ENCODE assay signal across 14 mouse cellular contexts in genomic region chr12:85640852-85641563, GRCm38 (mm10). TPM values are rescaled to one million over a fixed set of nuclear protein-coding genes. Genes with fewer than 3 reads are reported as not detected.
DNase-seq lines count a peak whose midpoint lies in the region; ATAC-seq lines count a peak whose summit lies in the region.
"Had no signal": no experiment of that assay in that cellular context is flagged by ENCODE, and none has a peak within 500 bp of the region (broad histone marks: within the 10 kb centered on the region; RNA-seq: fewer than 3 reads in every experiment).

No protein-coding gene starts in this region.

- no peaks in the 10 kb centered on the region for H3K27me3 ChIP-seq in heart, embryonic 13.5 days (replicated peaks)
- H3K27me3 ChIP-seq: kidney, embryonic 15.5 days; limb, embryonic 15.5 days had no signal

- H3K27ac ChIP-seq in heart, embryonic 13.5 days (replicated peaks) = peak overlapping the region; percentile 41
- H3K27ac ChIP-seq: kidney, embryonic 15.5 days; limb, embryonic 15.5 days had no signal

- H3K36me3 ChIP-seq in heart, embryonic 13.5 days = peaks cover 29% of the 10 kb centered on the region

- intact Hi-C loops in heart, postnatal 36 days (cut with DNase I) = loop anchor here (2.0 kb wide), 1 partner anchor 42 kb away; the partner anchor contains the start of gene Jdp2

- no peaks in the 10 kb centered on the region for H3K9me3 ChIP-seq in heart, embryonic 13.5 days
- H3K9me3 ChIP-seq: kidney, embryonic 15.5 days; limb, embryonic 15.5 days had no signal

- H3K4me1 ChIP-seq in heart, embryonic 13.5 days = peaks cover 46% of the 10 kb centered on the region

- H3K4me3 ChIP-seq in heart, embryonic 13.5 days = no peak overlapping the region
- H3K4me3 ChIP-seq: kidney, embryonic 15.5 days; limb, embryonic 15.5 days had no signal

- H3K9ac ChIP-seq in heart, embryonic 13.5 days = no peak overlapping the region
- H3K9ac ChIP-seq: kidney, embryonic 15.5 days; limb, embryonic 15.5 days had no signal

- 45% methylated on average over 10 of the region's 10 CpGs for WGBS in heart, embryonic 13.5 days

- ATAC-seq in heart, embryonic 13.5 days (ENCODE audit: extremely low read depth, insufficient number of reproducible peaks, low FRiP score, low TSS enrichment) = peak; percentile 42; the same call in 1 of the 2 replicates

- H3K4me2 ChIP-seq in heart, embryonic 13.5 days = no peak overlapping the region
- H3K4me2 ChIP-seq: kidney, embryonic 15.5 days; limb, embryonic 15.5 days had no signal

- peak; percentile 44 to 53 for DNase-seq in heart, adult 18-20 months
- no peak for DNase-seq in heart, postnatal 36 days
- peak; percentile 30 for DNase-seq in CD4-positive, CD25-positive, alpha-beta regulatory T cell, adult 2 months (ENCODE audit: low read depth, low spot score)
- DNase-seq in lung, postnatal 36 days = peak; percentile 59
- DNase-seq in left cerebral cortex, adult 8-10 months (ENCODE audit: low spot score in 2 of 2) = no peak
- no peak for DNase-seq in kidney, adult 11 months
- no peak for DNase-seq in yolk sac, embryonic 10.5 days (ENCODE audit: low spot score)
- DNase-seq: adrenal gland, adult 8-10 months; B cell, adult 2 months; right cerebral cortex, postnatal 14 days had no signal

RNA-seq across cellular contexts. Expression of gene Jdp2, which starts 42.2 kb away (rescaled TPM):
- total RNA-seq in heart, adult 18-20 months (2021) = 10 to 100 TPM; 14.8 to 16.5 TPM
- total RNA-seq in heart, postnatal 36 days (2021) = 1 to 10 TPM; 8.7 to 9.0 TPM
- 0.20 and 0.47 TPM in 2 replicates for polyA plus RNA-seq in heart, embryonic 13.5 days (2015; fragmentation: Nextera tagmentation; extraction: Ambion mirVana)
- 10 to 100 TPM; 49.9 to 67.7 (median 55.7) TPM for total RNA-seq in left cerebral cortex, adult 8-10 months (2022)

RNA-seq across cellular contexts. Expression of gene Batf, which starts 45.5 kb away (rescaled TPM):
- total RNA-seq in heart, adult 18-20 months (2021) = 1 to 10 TPM; 1.1 to 1.9 TPM
- total RNA-seq in heart, postnatal 36 days (2021) = 1 to 10 TPM in 1 of 2 experiments, under 1 TPM in 1; 0.64 to 1.2 TPM
- 5.3 and 6.7 TPM in 2 replicates for polyA plus RNA-seq in heart, embryonic 13.5 days (2015; fragmentation: Nextera tagmentation; extraction: Ambion mirVana)
- under 1 TPM in 3 of 4 experiments, not detected in 1; 0.52 to 0.84 (median 0.59) TPM for total RNA-seq in left cerebral cortex, adult 8-10 months (2022)
- total RNA-seq: gastrocnemius, adult 8-10 months had no signal

Comparison
In these comparisons a context has a peak if more than half of its experiments do, and no peak if none do; other contexts are left out.
1. DNase-seq: peak in heart, adult 18-20 months (2 of 2), CD4-positive, CD25-positive, alpha-beta regulatory T cell, adult 2 months (single experiment) and lung, postnatal 36 days (single experiment); none in heart, postnatal 36 days (0 of 2), left cerebral cortex, adult 8-10 months (0 of 2), kidney, adult 11 months (single experiment) and yolk sac, embryonic 10.5 days (single experiment).